Mouse (Mus musculus): Measurements from ENCODE around the gene Eid3.

DNA sequence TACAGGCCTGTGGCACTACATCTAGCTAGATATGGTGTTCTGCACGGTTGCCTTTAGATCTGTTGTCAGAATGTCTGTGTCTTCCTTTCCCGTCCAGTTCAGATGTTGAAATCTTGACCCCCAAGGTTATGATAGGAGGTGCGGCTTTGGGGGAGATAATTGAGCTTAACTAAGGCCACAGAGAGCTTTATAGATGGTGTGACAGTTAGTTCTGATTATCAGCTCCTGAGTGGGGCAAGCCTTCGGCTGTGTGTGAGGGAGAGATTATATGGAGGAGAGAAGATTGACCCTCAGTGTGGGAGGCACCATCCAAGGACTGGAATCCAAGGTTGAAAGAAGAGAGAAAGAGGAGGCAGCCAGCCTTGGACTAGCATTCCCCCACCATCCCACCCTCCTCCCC, 46.8 kb downstream of the Eid3 start:
- TF ChIP-seq CTCF (IDR thresholded peaks at IDR 0.05; ENCODE audit: low read depth) (no peak), EP300 (IDR thresholded peaks at IDR 0.05; ENCODE audit: low read depth) (no peak)

All from heart, postnatal 0 days (tissue).